Comparison of ENCODE assay signal across 24 mouse cellular contexts in genomic region chr3:146494941-146495340, GRCm38 (mm10).
"Had no signal": no experiment of that assay in that cellular context is flagged by ENCODE, and none has a peak within 500 bp of the region (broad histone marks: within the 10 kb centered on the region; RNA-seq: fewer than 3 reads in every experiment).

No protein-coding gene starts in this region.

- ATAC-seq: hindbrain, embryonic 16.5 days; inflammation-experienced regulatory T-cells, adult 6 months; intestine, embryonic 15.5 days; intestine, postnatal 0 days had no signal

- DNase-seq: gastrocnemius, postnatal 14 days; gastrocnemius, postnatal 36 days; heart, adult 11 months; heart, adult 2 months; heart, postnatal 10 days; heart, postnatal 4 days; kidney, adult 18-20 months; kidney, adult 8-10 months; kidney, postnatal 10 days; kidney, postnatal 25 days; kidney, postnatal 4 days had no signal

- H3K36me3 ChIP-seq: heart, embryonic 10.5 days; heart, embryonic 12.5 days; hindbrain, embryonic 10.5 days; hindbrain, embryonic 12.5 days; intestine, embryonic 15.5 days; limb, embryonic 13.5 days; limb, embryonic 15.5 days had no signal

- H3K27me3 ChIP-seq: heart, embryonic 12.5 days; hindbrain, embryonic 12.5 days; intestine, embryonic 15.5 days; limb, embryonic 13.5 days; limb, embryonic 15.5 days had no signal

- H3K4me3 ChIP-seq: heart, adult 2 months; heart, embryonic 10.5 days; heart, embryonic 12.5 days; hindbrain, embryonic 10.5 days; hindbrain, embryonic 12.5 days; intestine, embryonic 15.5 days; layer of hippocampus, adult 2 months; left cerebral cortex, adult 2 months; limb, embryonic 13.5 days; limb, embryonic 15.5 days had no signal

- H3K9ac ChIP-seq: heart, embryonic 12.5 days; hindbrain, embryonic 12.5 days; hindbrain, embryonic 14.5 days; intestine, embryonic 15.5 days; limb, embryonic 13.5 days; limb, embryonic 15.5 days had no signal

- H3K27ac ChIP-seq: heart, adult 2 months; heart, embryonic 10.5 days; hindbrain, embryonic 10.5 days; hindbrain, embryonic 12.5 days; hindbrain, embryonic 14.5 days; intestine, embryonic 15.5 days; layer of hippocampus, adult 2 months; left cerebral cortex, adult 2 months; limb, embryonic 13.5 days; limb, embryonic 15.5 days had no signal

- H3K4me1 ChIP-seq: heart, embryonic 10.5 days; hindbrain, embryonic 10.5 days; hindbrain, embryonic 12.5 days; intestine, embryonic 15.5 days; limb, embryonic 15.5 days had no signal

- H3K4me2 ChIP-seq: heart, embryonic 12.5 days; hindbrain, embryonic 12.5 days; hindbrain, embryonic 14.5 days; intestine, embryonic 15.5 days; limb, embryonic 13.5 days; limb, embryonic 15.5 days had no signal

- H3K9me3 ChIP-seq: heart, embryonic 10.5 days; heart, embryonic 12.5 days; hindbrain, embryonic 10.5 days; hindbrain, embryonic 12.5 days; intestine, embryonic 15.5 days; limb, embryonic 13.5 days; limb, embryonic 15.5 days had no signal
